ENCODE assay signal across 10 mouse cellular contexts in genomic region chr4:45514406-45514805, GRCm38 (mm10). TPM values are rescaled to one million over a fixed set of nuclear protein-coding genes. Genes with fewer than 3 reads are reported as not detected.
A peak's percentile ranks its signal among the peaks of the same experiment; 100 is the strongest.
DNase-seq lines count a peak whose midpoint lies in the region; ATAC-seq lines count a peak whose summit lies in the region.
"Had no signal": no experiment of that assay in that cellular context is flagged by ENCODE, and none has a peak within 500 bp of the region (broad histone marks: within the 10 kb centered on the region; RNA-seq: fewer than 3 reads in every experiment).

No protein-coding gene starts in this region.

- peak overlapping the region; percentile 41 to 88 for H3K27ac ChIP-seq in heart, embryonic 14.5 days (replicated peaks in 1 of 2; ENCODE audit: control insufficient read depth in 1 of 2, insufficient read depth in 1 of 2, low read depth in 2 of 2, low read length in 2 of 2)
- H3K27ac ChIP-seq in embryonic facial prominence, embryonic 10.5 days (replicated peaks) = peak overlapping the region; percentile 67; the same call in 1 of the 2 replicates
- no peak overlapping the region for H3K27ac ChIP-seq in hindbrain, embryonic 15.5 days (replicated peaks)
- no peak overlapping the region for H3K27ac ChIP-seq in midbrain, embryonic 11.5 days (ENCODE audit: low read depth, low read length)

- 11% methylated on average over 7 of the region's 7 CpGs for WGBS in heart, embryonic 14.5 days
- 21% methylated on average over 7 of the region's 7 CpGs for WGBS in embryonic facial prominence, embryonic 10.5 days
- 16% methylated on average over 7 of the region's 7 CpGs for WGBS in hindbrain, embryonic 15.5 days
- WGBS in midbrain, embryonic 11.5 days = 8% methylated on average over 7 of the region's 7 CpGs

- DNase-seq in heart, postnatal 14 days = no peak
- DNase-seq in embryonic facial prominence, embryonic 10.5 days (ENCODE audit: low spot score) = peak; percentile 23
- DNase-seq in midbrain, embryonic 11.5 days (ENCODE audit: low spot score, missing footprints) = no peak
- DNase-seq in left cerebral cortex, postnatal 4 days = no peak
- no peak for DNase-seq in retina, embryonic 14.5 days (ENCODE audit: low spot score)
- no peak for DNase-seq in embryo, embryonic 9.5 days (ENCODE audit: extremely low spot score)
- DNase-seq: right cerebral cortex, postnatal 25 days had no signal

- no peak overlapping the region for H3K4me3 ChIP-seq in heart, embryonic 14.5 days (ENCODE audit: control insufficient read depth in 1 of 2, insufficient read depth in 1 of 2, low read depth in 1 of 2, low read length in 2 of 2)
- peak overlapping the region; percentile 34; the same call in 1 of the 2 replicates for H3K4me3 ChIP-seq in embryonic facial prominence, embryonic 10.5 days
- no peak overlapping the region for H3K4me3 ChIP-seq in hindbrain, embryonic 15.5 days
- H3K4me3 ChIP-seq in midbrain, embryonic 11.5 days (ENCODE audit: low read depth, low read length) = no peak overlapping the region

- no peaks in the 10 kb centered on the region for H3K27me3 ChIP-seq in heart, embryonic 14.5 days (ENCODE audit: control insufficient read depth, insufficient read depth, low read length)
- peaks cover 9% of the 10 kb centered on the region; the same call in 1 of the 2 replicates for H3K27me3 ChIP-seq in embryonic facial prominence, embryonic 10.5 days (replicated peaks; ENCODE audit: low read depth, poor library complexity, severe bottlenecking)
- H3K27me3 ChIP-seq in hindbrain, embryonic 15.5 days = no peaks in the 10 kb centered on the region
- 0 out of 2 replicates have a peak, but pooled peaks cover 3% of the 10 kb centered on the region for H3K27me3 ChIP-seq in midbrain, embryonic 11.5 days (ENCODE audit: control insufficient read depth, insufficient read depth, low read length)
- H3K27me3 ChIP-seq: CH12.LX had no signal

- intact Hi-C loops in heart, postnatal 14 days (cut with DNase I) = no loop called here
- intact Hi-C loops in left cerebral cortex, postnatal 4 days (cut with DNase I) = no loop called here

- H3K4me2 ChIP-seq in heart, embryonic 14.5 days (ENCODE audit: low read length) = peak overlapping the region; percentile 53
- H3K4me2 ChIP-seq in hindbrain, embryonic 15.5 days = peak overlapping the region; percentile 36
- peak overlapping the region; percentile 23; the same call in 1 of the 2 replicates for H3K4me2 ChIP-seq in midbrain, embryonic 11.5 days

- peak overlapping the region; percentile 57 for H3K9ac ChIP-seq in heart, embryonic 14.5 days (ENCODE audit: low read length)
- H3K9ac ChIP-seq in hindbrain, embryonic 15.5 days = no peak overlapping the region
- H3K9ac ChIP-seq in midbrain, embryonic 11.5 days (ENCODE audit: low read length) = no peak overlapping the region

- H3K4me1 ChIP-seq in heart, embryonic 14.5 days (ENCODE audit: control insufficient read depth in 2 of 2, insufficient read depth in 2 of 2, low read length in 2 of 2) = peaks cover 78 to 92% of the 10 kb centered on the region in 2 experiments
- peaks cover 83% of the 10 kb centered on the region for H3K4me1 ChIP-seq in embryonic facial prominence, embryonic 10.5 days
- H3K4me1 ChIP-seq in hindbrain, embryonic 15.5 days (replicated peaks) = peaks cover 31% of the 10 kb centered on the region
- H3K4me1 ChIP-seq in midbrain, embryonic 11.5 days (ENCODE audit: control insufficient read depth, insufficient read depth, low read length) = peaks cover 20% of the 10 kb centered on the region

- no peak for ATAC-seq in heart, embryonic 14.5 days (ENCODE audit: insufficient number of reproducible peaks, insufficient read depth, low FRiP score, low read depth)
- no peak for ATAC-seq in hindbrain, embryonic 15.5 days (ENCODE audit: low FRiP score, low read depth)
- ATAC-seq in midbrain, embryonic 11.5 days (ENCODE audit: low FRiP score) = no peak

- no peaks in the 10 kb centered on the region for H3K9me3 ChIP-seq in heart, embryonic 14.5 days (ENCODE audit: control insufficient read depth, low read length)
- no peaks in the 10 kb centered on the region for H3K9me3 ChIP-seq in embryonic facial prominence, embryonic 10.5 days
- no peaks in the 10 kb centered on the region for H3K9me3 ChIP-seq in hindbrain, embryonic 15.5 days
- no peaks in the 10 kb centered on the region for H3K9me3 ChIP-seq in midbrain, embryonic 11.5 days (ENCODE audit: control insufficient read depth, low read length)

- no peaks in the 10 kb centered on the region for H3K36me3 ChIP-seq in heart, embryonic 14.5 days (ENCODE audit: control insufficient read depth, insufficient read depth, low read length)
- no peaks in the 10 kb centered on the region for H3K36me3 ChIP-seq in embryonic facial prominence, embryonic 10.5 days (replicated peaks)
- no peaks in the 10 kb centered on the region for H3K36me3 ChIP-seq in hindbrain, embryonic 15.5 days
- no peaks in the 10 kb centered on the region for H3K36me3 ChIP-seq in midbrain, embryonic 11.5 days (ENCODE audit: control insufficient read depth, insufficient read depth, low read length)

RNA-seq across cellular contexts. Expression of gene Shb, which starts 17.9 kb away (rescaled TPM):
- polyA plus RNA-seq in heart, embryonic 14.5 days (2014; fragmentation: Nextera tagmentation; extraction: Ambion mirVana) = 15.3 and 19.0 TPM in 2 replicates
- 10 to 100 TPM; 29.7 to 46.1 TPM for total RNA-seq in heart, postnatal 14 days (2021)
- 3.9 and 4.9 TPM in 2 replicates for polyA plus RNA-seq in embryonic facial prominence, embryonic 10.5 days (2016; fragmentation: Nextera tagmentation; extraction: Ambion mirVana)
- 5.4 and 7.2 TPM in 2 replicates for polyA plus RNA-seq in hindbrain, embryonic 15.5 days (2015; fragmentation: Nextera tagmentation; extraction: Ambion mirVana)
- polyA plus RNA-seq in midbrain, embryonic 11.5 days (2014; fragmentation: Nextera tagmentation; extraction: Ambion mirVana) = 2.7 and 2.8 TPM in 2 replicates
- 10 to 100 TPM; 23.0 to 25.6 TPM for total RNA-seq in left cerebral cortex, postnatal 4 days (2021)

Comparison
In these comparisons a context has a peak if more than half of its experiments do, and no peak if none do; other contexts are left out.
1. H3K27ac ChIP-seq: peak in heart, embryonic 14.5 days (2 of 2) and embryonic facial prominence, embryonic 10.5 days (single experiment); none in hindbrain, embryonic 15.5 days (single experiment) and midbrain, embryonic 11.5 days (single experiment).
2. Peak in every context shown above with its lines, with median percentiles within 50 percentile points of each other: H3K4me2 ChIP-seq.